Mouse (Mus musculus) MEL (cell line): ENCODE results near the gene Habp2.

Experiments
- EP300 ChIP-seq, 2 experiments: IDR thresholded peaks; 2 replicates each; pipeline ENCODE4 v1.6.1; 2011; ENCODE audit warnings: improper control_type of control experiment in 2 of 2, low read length in 2 of 2, low read depth in 1 of 2, mild to moderate bottlenecking in 1 of 2
- GATA1 ChIP-seq: IDR thresholded peaks from 2 replicates; pipeline ENCODE4 v1.6.1; 2011; ENCODE audit warnings: low read depth, low read length, improper control_type of control experiment

- no peak for TF ChIP-seq GATA1
- TF ChIP-seq EP300 (IDR thresholded peaks at IDR 0.05; ENCODE audit: low read depth in 1 of 2, low read length in 2 of 2): no peak
Observed at GRCm38 (mm10) chr19:56263696-56264095, 23.2 kb upstream of the Habp2 start.
